Mouse (Mus musculus) adrenal gland, postnatal 10 days (tissue): ENCODE data around the gene Stx11. TPM values are rescaled to one million over a fixed set of nuclear protein-coding genes. Genes with fewer than 3 reads are reported as not detected.

Experiments used
- DNase-seq: peaks from one replicate; pipeline ENCODE4 v3.0.0; 2021; ENCODE audit warnings: mixed read lengths
- total RNA-seq, 2 experiments: library from RNA; stranded (reverse); gene quantifications; 2 replicates each; pipeline ENCODE4 v1.2.3; 2021

Stx11 gene
- total RNA-seq, 2 experiments from 2014 or later: 4.5 to 4.7 TPM

GRCm38 (mm10) chr10:12914203-12914602, 49.9 kb downstream of the Stx11 start:
- peak; percentile 20 for DNase-seq

- DNase-seq: peak; percentile 17
These were observed 52.0 kb downstream of the Stx11 start for GRCm38 (mm10) chr10:12911981-12912530.

- no peak for DNase-seq
These were observed 52.6 kb downstream of the Stx11 start for GRCm38 (mm10) chr10:12911451-12911850.

GRCm38 (mm10) chr10:12909891-12910290, 54.2 kb downstream of the Stx11 start:
- no peak for DNase-seq

GRCm38 (mm10) chr10:12909179-12909578, 54.9 kb downstream of the Stx11 start:
- no peak for DNase-seq

- DNase-seq: no peak
These were observed 60.0 kb downstream of the Stx11 start for GRCm38 (mm10) chr10:12904140-12904528.

GRCm38 (mm10) chr10:12903440-12904139, 60.5 kb downstream of the Stx11 start:
- DNase-seq: no peak

GRCm38 (mm10) chr10:12899901-12900300, 64.2 kb downstream of the Stx11 start:
- no peak for DNase-seq

GRCm38 (mm10) chr10:12893339-12893738, 70.8 kb downstream of the Stx11 start:
- DNase-seq: no peak

GRCm38 (mm10) chr10:12888373-12888772, 75.7 kb downstream of the Stx11 start:
- no peak for DNase-seq

Other genes with a start within 250 kb of the Stx11 start
- gene Utrn, start 94.9 kb downstream of the Stx11 start, total RNA-seq: 10 to 100 TPM; 68.5 to 96.0 TPM
- gene Sf3b5, start 41.0 kb upstream of the Stx11 start, total RNA-seq: 10 to 100 TPM; 10.5 to 11.8 TPM
- gene Plagl1, start 96.2 kb upstream of the Stx11 start, total RNA-seq: 10 to 100 TPM; 33.4 to 35.2 TPM
- gene Zc2hc1b, start 213.7 kb upstream of the Stx11 start, total RNA-seq: not detected
- gene Ltv1, start 228.9 kb upstream of the Stx11 start, total RNA-seq: 10 to 100 TPM; 30.5 to 37.0 TPM